Mouse (Mus musculus) frontal cortex, adult (tissue): ENCODE data around the gene Car4.

Experiments
- ATAC-seq: cut with Nextera tagmentation; 2 replicates; pipeline ENCODE4 v1.9.2; 2017; ENCODE audit warnings: mild to moderate bottlenecking, moderate library complexity, mixed read lengths; ENCODE audit not compliant: low TSS enrichment

The Car4 gene

GRCm38 (mm10) chr11:85003566-85003965, 46.0 kb downstream of the Car4 start:
- ATAC-seq = peak; percentile 95; the same call in 1 of the 2 replicates

DNA sequence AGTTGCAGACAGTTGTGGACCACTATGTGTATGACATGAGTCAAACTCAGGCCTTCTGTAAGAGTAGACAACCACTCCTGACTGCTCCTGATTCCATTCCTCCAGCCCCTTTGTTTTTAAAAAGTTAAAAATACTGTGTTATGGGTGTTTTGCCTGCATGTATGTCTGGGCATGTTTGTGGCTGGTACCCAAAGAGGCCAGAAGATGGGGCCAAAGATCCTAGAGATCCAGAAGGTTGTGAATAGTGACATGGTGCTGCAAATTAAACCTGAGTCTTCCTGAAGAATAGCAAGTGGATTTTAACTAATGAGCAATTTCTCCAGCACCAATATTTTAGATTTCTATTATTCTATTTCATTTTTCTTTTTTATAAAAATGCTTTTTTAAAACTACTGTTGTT, 55.5 kb downstream of the Car4 start:
- no peak for ATAC-seq
